Mouse (Mus musculus) hindbrain, embryonic 15.5 days (tissue): ENCODE results near the gene Sucla2. TPM values are rescaled to one million over a fixed set of nuclear protein-coding genes. Genes with fewer than 3 reads are reported as not detected.
"Not testable (repeated sequence)": the region's sequence is repeated elsewhere in the genome, so short reads cannot be mapped to it uniquely, and the experiment has no call there.

Experiments used
- ATAC-seq: fragments of 200-750 bp; cut with Nextera tagmentation; 2 replicates; pipeline ENCODE4 v1.8.0; 2017; ENCODE audit warnings: low read depth, moderate number of reproducible peaks, moderate TSS enrichment; ENCODE audit not compliant: low FRiP score
- H3K27ac ChIP-seq: fragments of 300-500 bp; sonication (generic); replicated peaks from 2 replicates; pipeline ENCODE4 v1.5.1; 2015; ENCODE audit warnings: mild to moderate bottlenecking, inconsistent platforms
- H3K27me3 ChIP-seq: fragments of 300-500 bp; sonication (generic); 2 replicates; pipeline ENCODE4 v1.6.1; 2015; ENCODE audit warnings: control low read depth, inconsistent platforms
- H3K36me3 ChIP-seq: fragments of 300-500 bp; sonication (generic); 2 replicates; pipeline ENCODE4 v1.6.1; 2015; ENCODE audit warnings: control low read depth, inconsistent platforms
- H3K4me1 ChIP-seq: fragments of 300-500 bp; sonication (generic); replicated peaks from 2 replicates; pipeline ENCODE4 v1.6.1; 2015; ENCODE audit warnings: control low read depth, inconsistent platforms
- H3K4me2 ChIP-seq: fragments of 300-500 bp; sonication (generic); 2 replicates; pipeline ENCODE4 v1.6.1; 2015; ENCODE audit warnings: moderate library complexity, mild to moderate bottlenecking, inconsistent platforms
- H3K4me3 ChIP-seq: fragments of 300-500 bp; sonication (generic); 2 replicates; pipeline ENCODE4 v1.5.1; 2015; ENCODE audit warnings: mild to moderate bottlenecking, inconsistent platforms
- H3K9ac ChIP-seq: fragments of 300-500 bp; sonication (generic); 2 replicates; pipeline ENCODE4 v1.6.1; 2015; ENCODE audit warnings: inconsistent platforms
- H3K9me3 ChIP-seq: fragments of 300-500 bp; sonication (generic); 2 replicates; pipeline ENCODE4 v1.6.1; 2016; ENCODE audit warnings: control low read depth, inconsistent platforms
- WGBS: fragments of 180-500 bp; shearing (Covaris S2); methylation state at CpG from one replicate; pipeline ENCODE4 v1.1.7; 2015; 5-methylcytosine and 5-hydroxymethylcytosine counted together
- polyA plus RNA-seq: library from polyadenylated mRNA; unstranded; fragments of >200 nt; fragmentation: Nextera tagmentation; extraction: Ambion mirVana; gene quantifications from 2 replicates; pipeline ENCODE4 v1.2.1, GENCODE M21; 2015

The Sucla2 gene
- polyA plus RNA-seq, 1 experiment from 2014 or later, result 124 TPM

- ATAC-seq, result no peak
- Histone ChIP-seq H3K27me3 (no peaks in the 10 kb centered on the region), H3K27ac (no peak overlapping the region), H3K9me3 (no peaks in the 10 kb centered on the region), H3K4me2 (no peak overlapping the region), H3K4me3 (no peak overlapping the region), H3K4me1 (no peaks in the 10 kb centered on the region), H3K9ac (no peak overlapping the region), H3K36me3 (peaks cover 7% of the 10 kb centered on the region)
- 92% methylated on average over 4 of the region's 4 CpGs for WGBS
These were observed 46.0 kb downstream of the Sucla2 start for GRCm38 (mm10) chr14:73571143-73571542.

- H3K27ac ChIP-seq, result no peak overlapping the region
- 91% methylated on average over 5 of the region's 5 CpGs for WGBS
- H3K4me2 ChIP-seq, result no peak overlapping the region
- H3K4me3 ChIP-seq, result no peak overlapping the region
- H3K36me3 ChIP-seq, result peaks cover 7% of the 10 kb centered on the region
- ATAC-seq, result no peak
- no peak overlapping the region for H3K9ac ChIP-seq
- H3K9me3 ChIP-seq, result no peaks in the 10 kb centered on the region
- no peaks in the 10 kb centered on the region for H3K27me3 ChIP-seq
- no peaks in the 10 kb centered on the region for H3K4me1 ChIP-seq
These were observed 48.9 kb downstream of the Sucla2 start for GRCm38 (mm10) chr14:73574053-73574452.

GRCm38 (mm10) chr14:73576336-73576735, 51.2 kb downstream of the Sucla2 start:
- Histone ChIP-seq H3K27ac (no peak overlapping the region), H3K36me3 (peaks cover 11% of the 10 kb centered on the region), H3K4me3 (no peak overlapping the region), H3K9me3 (no peaks in the 10 kb centered on the region), H3K27me3 (no peaks in the 10 kb centered on the region), H3K4me2 (no peak overlapping the region), H3K4me1 (no peaks in the 10 kb centered on the region), H3K9ac (no peak overlapping the region)
- ATAC-seq, result no peak

GRCm38 (mm10) chr14:73588080-73588479, 63.0 kb downstream of the Sucla2 start:
- ATAC-seq, result no peak
- Histone ChIP-seq H3K9ac (no peak overlapping the region), H3K4me2 (no peak overlapping the region), H3K4me1 (no peaks in the 10 kb centered on the region), H3K9me3 (no peaks in the 10 kb centered on the region), H3K27me3 (no peaks in the 10 kb centered on the region), H3K27ac (no peak overlapping the region), H3K36me3 (peaks cover 14% of the 10 kb centered on the region), H3K4me3 (no peak overlapping the region)
- whole genome bisulfite sequencing, result 75% methylated on average over 1 of the region's 1 CpGs

- no peak overlapping the region for H3K4me3 ChIP-seq
- no peaks in the 10 kb centered on the region for H3K27me3 ChIP-seq
- no peak overlapping the region for H3K27ac ChIP-seq
- WGBS, result 83% methylated on average over 1 of the region's 1 CpGs
- H3K36me3 ChIP-seq, result peaks cover 30% of the 10 kb centered on the region
- no peak overlapping the region for H3K4me2 ChIP-seq
- ATAC-seq, result no peak
- H3K9ac ChIP-seq, result no peak overlapping the region
- no peaks in the 10 kb centered on the region for H3K4me1 ChIP-seq
- H3K9me3 ChIP-seq, result no peaks in the 10 kb centered on the region
These were observed 67.0 kb downstream of the Sucla2 start for GRCm38 (mm10) chr14:73592166-73592565.

- H3K9ac ChIP-seq, result no peak overlapping the region
- H3K9me3 ChIP-seq, result no peaks in the 10 kb centered on the region
- no peak overlapping the region for H3K27ac ChIP-seq
- H3K4me1 ChIP-seq, result no peaks in the 10 kb centered on the region
- H3K36me3 ChIP-seq, result peaks cover 40% of the 10 kb centered on the region
- H3K27me3 ChIP-seq, result no peaks in the 10 kb centered on the region
- no peak overlapping the region for H3K4me2 ChIP-seq
- WGBS, result 89% methylated on average over 8 of the region's 8 CpGs
- ATAC-seq, result no peak
- H3K4me3 ChIP-seq, result no peak overlapping the region
These were observed 74.6 kb downstream of the Sucla2 start for GRCm38 (mm10) chr14:73599720-73600119.

- Histone ChIP-seq H3K4me1 (no peaks in the 10 kb centered on the region), H3K9me3 (no peaks in the 10 kb centered on the region), H3K4me2 (no peak overlapping the region), H3K36me3 (peaks cover 11% of the 10 kb centered on the region), H3K9ac (no peak overlapping the region), H3K27ac (no peak overlapping the region), H3K4me3 (no peak overlapping the region), H3K27me3 (no peaks in the 10 kb centered on the region)
- ATAC-seq, result no peak
- WGBS, result 71% methylated on average over 4 of the region's 4 CpGs
These were observed 82.6 kb downstream of the Sucla2 start for GRCm38 (mm10) chr14:73607732-73608131.

GRCm38 (mm10) chr14:73608668-73609481, 83.8 kb downstream of the Sucla2 start:
- Histone ChIP-seq H3K27ac (no peak overlapping the region), H3K4me1 (no peaks in the 10 kb centered on the region), H3K9me3 (no peaks in the 10 kb centered on the region), H3K9ac (no peak overlapping the region), H3K4me2 (no peak overlapping the region), H3K4me3 (no peak overlapping the region), H3K36me3 (peaks cover 3% of the 10 kb centered on the region), H3K27me3 (no peaks in the 10 kb centered on the region)
- WGBS, result 65% methylated on average over 11 of the region's 11 CpGs
- ATAC-seq, result no peak

GRCm38 (mm10) chr14:73614961-73615360, 89.8 kb downstream of the Sucla2 start:
- not testable (repeated sequence) for H3K27ac ChIP-seq, H3K4me3 ChIP-seq, H3K4me1 ChIP-seq, ATAC-seq, H3K9ac ChIP-seq, H3K27me3 ChIP-seq, H3K36me3 ChIP-seq, H3K9me3 ChIP-seq, H3K4me2 ChIP-seq
- WGBS, result 83% methylated on average over 1 of the region's 1 CpGs

- no peak overlapping the region for H3K27ac ChIP-seq
- 85% methylated on average over 3 of the region's 3 CpGs for WGBS
- no peak overlapping the region for H3K4me2 ChIP-seq
- no peak overlapping the region for H3K9ac ChIP-seq
- no peak overlapping the region for H3K4me3 ChIP-seq
- no peaks in the 10 kb centered on the region for H3K27me3 ChIP-seq
- no peak for ATAC-seq
- H3K4me1 ChIP-seq, result no peaks in the 10 kb centered on the region
- H3K9me3 ChIP-seq, result peaks cover 3% of the 10 kb centered on the region; the same call in 1 of the 2 replicates
- no peaks in the 10 kb centered on the region for H3K36me3 ChIP-seq
These were observed 95.8 kb downstream of the Sucla2 start for GRCm38 (mm10) chr14:73620880-73621279.

- no peak for ATAC-seq
These were observed 97.9 kb downstream of the Sucla2 start for GRCm38 (mm10) chr14:73622988-73623387.

GRCm38 (mm10) chr14:73625469-73625868, 100.3 kb downstream of the Sucla2 start:
- no peaks in the 10 kb centered on the region for H3K27me3 ChIP-seq
- H3K4me3 ChIP-seq, result no peak overlapping the region
- no peak overlapping the region for H3K4me2 ChIP-seq
- no peaks in the 10 kb centered on the region for H3K9me3 ChIP-seq
- ATAC-seq, result no peak
- no peaks in the 10 kb centered on the region for H3K36me3 ChIP-seq
- H3K4me1 ChIP-seq, result no peaks in the 10 kb centered on the region
- H3K27ac ChIP-seq, result no peak overlapping the region
- no peak overlapping the region for H3K9ac ChIP-seq
- 67% methylated on average over 3 of the region's 3 CpGs for WGBS

More at GRCm38 (mm10) chr14:73622988-73623387, 97.9 kb downstream of the Sucla2 start:
- H3K4me3 ChIP-seq, result no peak overlapping the region
- no peaks in the 10 kb centered on the region for H3K27me3 ChIP-seq
- H3K4me1 ChIP-seq, result no peaks in the 10 kb centered on the region
- H3K9me3 ChIP-seq, result no peaks in the 10 kb centered on the region; the same call in 1 of the 2 replicates
- WGBS, result 89% methylated on average over 1 of the region's 1 CpGs
- H3K9ac ChIP-seq, result no peak overlapping the region
- no peak overlapping the region for H3K27ac ChIP-seq
- H3K36me3 ChIP-seq, result no peaks in the 10 kb centered on the region
- H3K4me2 ChIP-seq, result no peak overlapping the region

- H3K27me3 ChIP-seq, result no peaks in the 10 kb centered on the region
- no peak overlapping the region for H3K9ac ChIP-seq
- 85% methylated on average over 4 of the region's 4 CpGs for WGBS
- no peaks in the 10 kb centered on the region for H3K4me1 ChIP-seq
- no peak overlapping the region for H3K4me2 ChIP-seq
- H3K9me3 ChIP-seq, result no peaks in the 10 kb centered on the region
- no peak overlapping the region for H3K4me3 ChIP-seq
- H3K36me3 ChIP-seq, result no peaks in the 10 kb centered on the region
- no peak for ATAC-seq
- no peak overlapping the region for H3K27ac ChIP-seq
These were observed 106.4 kb downstream of the Sucla2 start for GRCm38 (mm10) chr14:73631511-73631910.
